Mouse (Mus musculus) midbrain, embryonic 11.5 days (tissue): ENCODE results near the gene Ccdc162. TPM values are rescaled to one million over a fixed set of nuclear protein-coding genes. Genes with fewer than 3 reads are reported as not detected.
A peak's percentile ranks its signal among the peaks of the same experiment; 100 is the strongest.

ENCODE experiments used
- ATAC-seq: fragments of 200-750 bp; cut with Nextera tagmentation; 2 replicates; pipeline ENCODE4 v1.8.0; 2017; ENCODE audit warnings: moderate TSS enrichment, moderate library complexity; ENCODE audit not compliant: low FRiP score
- DNase-seq: peaks from one replicate; pipeline ENCODE4 v3.0.0; 2015; ENCODE audit warnings: low spot score; ENCODE audit errors: missing footprints
- H3K27ac ChIP-seq: fragments of 300-500 bp; sonication (generic); 2 replicates; pipeline ENCODE4 v1.5.1; 2014; ENCODE audit warnings: low read depth, low read length
- H3K27me3 ChIP-seq: fragments of 300-500 bp; sonication (generic); 2 replicates; pipeline ENCODE4 v1.6.1; 2014; ENCODE audit warnings: mild to moderate bottlenecking, low read length, moderate library complexity, mixed read lengths; ENCODE audit not compliant: control insufficient read depth, insufficient read depth
- H3K36me3 ChIP-seq: fragments of 300-500 bp; sonication (generic); 2 replicates; pipeline ENCODE4 v1.6.1; 2014; ENCODE audit warnings: mild to moderate bottlenecking, low read length, moderate library complexity, mixed read lengths; ENCODE audit not compliant: control insufficient read depth, insufficient read depth
- H3K4me1 ChIP-seq: fragments of 300-500 bp; sonication (generic); 2 replicates; pipeline ENCODE4 v1.6.1; 2014; ENCODE audit warnings: low read length; ENCODE audit not compliant: control insufficient read depth, insufficient read depth
- H3K4me2 ChIP-seq: fragments of 300-500 bp; sonication (generic); 2 replicates; pipeline ENCODE4 v1.6.1; 2014; ENCODE audit warnings: mild to moderate bottlenecking, moderate library complexity
- H3K4me3 ChIP-seq: fragments of 300-500 bp; sonication (generic); 2 replicates; pipeline ENCODE4 v1.5.1; 2014; ENCODE audit warnings: low read depth, low read length
- H3K9ac ChIP-seq: fragments of 300-500 bp; sonication (generic); 2 replicates; pipeline ENCODE4 v1.6.1; 2014; ENCODE audit warnings: low read length
- H3K9me3 ChIP-seq: fragments of 300-500 bp; sonication (generic); 2 replicates; pipeline ENCODE4 v1.6.1; 2016; ENCODE audit warnings: low read length; ENCODE audit not compliant: control insufficient read depth
- WGBS: fragments of 180-500 bp; shearing (Covaris S2); extraction: QIAGEN DNeasy Blood & Tissue Kit; methylation state at CpG from one replicate; pipeline ENCODE4 v1.1.7; 2014; 5-methylcytosine and 5-hydroxymethylcytosine counted together
- polyA plus RNA-seq: library from polyadenylated mRNA; unstranded; fragments of >200 nt; fragmentation: Nextera tagmentation; extraction: Ambion mirVana; gene quantifications from 2 replicates; pipeline ENCODE4 v1.2.1, GENCODE M21; 2014

The Ccdc162 gene
- polyA plus RNA-seq, 1 experiment from 2014 or later: 0.33 TPM

GRCm38 (mm10) chr10:41601898-41602545 lies 114.4 kb downstream of the Ccdc162 start:
- H3K27me3 ChIP-seq: no peaks in the 10 kb centered on the region
- no peaks in the 10 kb centered on the region for H3K4me1 ChIP-seq
- H3K4me3 ChIP-seq: no peak overlapping the region
- no peak overlapping the region for H3K27ac ChIP-seq
- ATAC-seq: no peak
- H3K36me3 ChIP-seq: no peaks in the 10 kb centered on the region
- no peaks in the 10 kb centered on the region for H3K9me3 ChIP-seq
- no peak for DNase-seq
- H3K9ac ChIP-seq: no peak overlapping the region
- WGBS: 83% methylated on average over 7 of the region's 7 CpGs
- no peak overlapping the region for H3K4me2 ChIP-seq

DNA sequence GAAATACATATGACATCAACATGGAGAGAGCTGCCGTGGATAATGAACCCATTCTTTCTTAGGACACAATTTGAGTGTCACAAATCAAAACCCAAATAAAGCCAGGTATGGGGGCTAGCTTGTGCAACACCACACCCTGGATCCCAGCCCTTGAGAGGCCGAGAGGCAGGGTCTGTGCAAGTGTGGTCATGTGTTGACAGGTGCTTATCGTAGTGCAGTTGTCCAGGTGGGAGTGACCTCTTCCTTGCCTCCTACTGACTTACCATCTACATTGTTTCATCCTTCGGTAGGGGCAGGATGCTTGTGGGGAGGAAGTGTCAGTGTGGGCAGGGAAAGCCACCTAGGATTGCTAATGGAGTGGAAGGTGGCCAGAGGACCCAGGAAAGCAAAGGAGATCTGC lies 115.1 kb downstream of the Ccdc162 start:
- ATAC-seq: no peak
- Histone ChIP-seq H3K36me3 (no peaks in the 10 kb centered on the region), H3K4me2 (no peak overlapping the region), H3K9ac (no peak overlapping the region), H3K27ac (no peak overlapping the region), H3K9me3 (no peaks in the 10 kb centered on the region), H3K27me3 (no peaks in the 10 kb centered on the region), H3K4me1 (no peaks in the 10 kb centered on the region), H3K4me3 (no peak overlapping the region)
- no peak for DNase-seq
- 91% methylated on average over 4 of the region's 4 CpGs for WGBS

- no peak overlapping the region for H3K27ac ChIP-seq
- H3K9me3 ChIP-seq: no peaks in the 10 kb centered on the region
- no peak overlapping the region for H3K4me2 ChIP-seq
- 84% methylated on average over 9 of the region's 9 CpGs for WGBS
- no peaks in the 10 kb centered on the region for H3K4me1 ChIP-seq
- H3K27me3 ChIP-seq: no peaks in the 10 kb centered on the region
- no peak overlapping the region for H3K9ac ChIP-seq
- no peak overlapping the region for H3K4me3 ChIP-seq
- DNase-seq (no peak), ATAC-seq (no peak)
- no peaks in the 10 kb centered on the region for H3K36me3 ChIP-seq
Measured at GRCm38 (mm10) chr10:41599051-41599450, 117.4 kb downstream of the Ccdc162 start.

GRCm38 (mm10) chr10:41598221-41598620 lies 118.2 kb downstream of the Ccdc162 start:
- no peaks in the 10 kb centered on the region for H3K4me1 ChIP-seq
- whole genome bisulfite sequencing: 65% methylated on average over 9 of the region's 9 CpGs
- H3K4me2 ChIP-seq: no peak overlapping the region
- H3K27ac ChIP-seq: no peak overlapping the region
- no peak for ATAC-seq
- H3K4me3 ChIP-seq: no peak overlapping the region
- H3K9me3 ChIP-seq: no peaks in the 10 kb centered on the region
- H3K36me3 ChIP-seq: no peaks in the 10 kb centered on the region
- H3K27me3 ChIP-seq: no peaks in the 10 kb centered on the region
- H3K9ac ChIP-seq: no peak overlapping the region
- no peak for DNase-seq

DNA sequence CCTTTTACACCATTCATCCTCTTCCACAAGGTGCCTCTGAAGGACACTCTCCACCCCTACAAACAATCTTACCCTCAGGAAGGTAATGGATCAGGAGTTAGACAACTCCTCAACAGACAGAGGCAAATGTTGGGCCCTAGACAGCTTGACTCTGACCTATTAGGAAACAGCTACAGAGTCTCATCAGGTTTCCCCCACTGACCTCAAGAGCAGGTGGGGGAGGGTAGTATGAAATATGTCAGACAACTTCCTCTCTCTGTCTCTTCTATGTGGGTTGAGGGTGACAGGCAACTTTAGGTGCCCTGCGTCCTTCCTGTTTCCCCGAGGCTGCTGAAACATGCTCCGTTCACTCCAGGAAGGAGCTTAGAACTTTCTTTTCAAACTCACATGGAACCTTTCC lies 120.9 kb downstream of the Ccdc162 start:
- H3K4me1 ChIP-seq: no peaks in the 10 kb centered on the region
- H3K36me3 ChIP-seq: no peaks in the 10 kb centered on the region
- 82% methylated on average over 3 of the region's 3 CpGs for WGBS
- no peak overlapping the region for H3K9ac ChIP-seq
- H3K4me3 ChIP-seq: no peak overlapping the region
- H3K4me2 ChIP-seq: no peak overlapping the region
- no peak for ATAC-seq
- no peaks in the 10 kb centered on the region for H3K27me3 ChIP-seq
- DNase-seq: no peak
- no peak overlapping the region for H3K27ac ChIP-seq
- H3K9me3 ChIP-seq: no peaks in the 10 kb centered on the region

DNA sequence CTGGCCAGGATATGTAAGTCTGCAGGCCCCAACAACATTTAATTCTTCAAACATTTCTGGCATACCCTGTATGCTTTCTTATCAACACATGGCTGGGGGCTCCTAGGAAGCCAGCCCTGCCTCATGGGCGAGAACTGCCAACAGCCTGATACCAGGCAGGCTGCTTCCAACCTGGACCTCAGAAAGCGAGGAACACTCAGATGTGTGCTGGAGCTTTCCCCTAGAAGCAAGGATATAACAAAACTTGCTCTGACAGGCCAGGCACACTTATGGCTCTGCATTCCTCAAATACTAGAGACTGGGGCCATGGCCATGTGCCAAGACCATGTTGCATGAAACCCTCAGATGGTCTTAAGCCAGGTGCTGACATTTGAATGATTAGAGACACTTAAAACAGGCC lies 121.5 kb downstream of the Ccdc162 start:
- ATAC-seq: no peak
- WGBS: 90% methylated on average over 2 of the region's 2 CpGs
- DNase-seq: peak; percentile 23

GRCm38 (mm10) chr10:41594433-41594832 lies 122.0 kb downstream of the Ccdc162 start:
- Histone ChIP-seq H3K4me1 (no peaks in the 10 kb centered on the region), H3K9ac (no peak overlapping the region), H3K9me3 (no peaks in the 10 kb centered on the region), H3K27me3 (no peaks in the 10 kb centered on the region), H3K4me2 (no peak overlapping the region), H3K4me3 (no peak overlapping the region), H3K27ac (no peak overlapping the region), H3K36me3 (no peaks in the 10 kb centered on the region)
- DNase-seq (peak; percentile 59), ATAC-seq (no peak)
- WGBS: 91% methylated on average over 8 of the region's 8 CpGs

More for the DNA sequence above, 121.5 kb downstream of the Ccdc162 start:
- no peaks in the 10 kb centered on the region for H3K36me3 ChIP-seq
- H3K27me3 ChIP-seq: no peaks in the 10 kb centered on the region
- H3K9me3 ChIP-seq: no peaks in the 10 kb centered on the region
- no peak overlapping the region for H3K4me2 ChIP-seq
- no peak overlapping the region for H3K9ac ChIP-seq
- no peaks in the 10 kb centered on the region for H3K4me1 ChIP-seq
- no peak overlapping the region for H3K4me3 ChIP-seq
- H3K27ac ChIP-seq: no peak overlapping the region

- Histone ChIP-seq H3K4me3 (no peak overlapping the region), H3K27ac (no peak overlapping the region), H3K9ac (no peak overlapping the region), H3K4me2 (no peak overlapping the region), H3K27me3 (no peaks in the 10 kb centered on the region), H3K9me3 (no peaks in the 10 kb centered on the region), H3K4me1 (no peaks in the 10 kb centered on the region), H3K36me3 (no peaks in the 10 kb centered on the region)
- WGBS: 93% methylated on average over 2 of the region's 2 CpGs
- no peak for ATAC-seq
- no peak for DNase-seq
Measured at GRCm38 (mm10) chr10:41588616-41589015, 127.8 kb downstream of the Ccdc162 start.

DNA sequence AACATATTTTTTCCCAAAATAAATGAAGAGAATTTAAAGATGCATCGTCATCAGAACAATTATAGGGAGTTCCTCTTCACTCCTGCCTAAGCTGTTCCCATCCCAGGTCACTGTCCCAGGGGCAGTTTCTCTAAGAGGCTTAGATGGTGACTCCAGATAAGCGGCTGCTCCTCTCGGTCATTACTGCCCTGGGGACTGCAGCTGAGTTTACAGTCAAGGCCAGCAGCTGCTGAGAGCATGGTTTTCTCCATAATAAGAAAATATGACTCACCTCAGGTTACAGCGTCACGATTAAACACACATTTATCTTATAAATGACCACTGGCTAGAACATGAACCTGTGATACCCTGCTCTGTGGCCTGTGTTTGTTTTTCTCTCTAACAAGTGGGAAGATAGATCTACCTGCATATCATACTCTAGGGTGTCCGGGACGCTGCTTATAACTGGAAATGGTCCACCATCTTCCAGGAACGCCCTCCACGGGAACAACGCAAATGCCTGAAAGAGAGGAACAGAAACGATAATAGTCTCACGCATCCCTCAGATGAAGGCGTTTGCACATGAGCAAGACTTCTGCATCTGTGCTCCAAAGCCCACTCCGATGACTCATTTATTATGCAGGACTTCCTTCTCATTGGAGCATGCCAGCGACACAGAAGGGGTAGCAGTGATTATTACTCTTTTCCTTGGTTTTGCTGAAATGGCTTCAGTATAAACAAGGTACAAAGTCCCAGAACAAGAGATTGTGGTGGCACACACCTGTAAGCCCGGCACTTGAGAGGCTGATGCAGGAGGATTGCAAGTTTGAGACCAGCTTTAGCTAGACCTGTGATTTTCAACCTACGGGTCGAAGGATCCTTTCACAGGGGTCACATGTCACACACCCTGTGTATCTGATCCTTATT lies 129.2 kb downstream of the Ccdc162 start:
- no peak for DNase-seq
- ATAC-seq: no peak
- Histone ChIP-seq H3K27me3 (no peaks in the 10 kb centered on the region), H3K9ac (no peak overlapping the region), H3K9me3 (no peaks in the 10 kb centered on the region), H3K36me3 (no peaks in the 10 kb centered on the region), H3K4me1 (0 out of 2 replicates have a peak, but pooled peaks cover 3% of the 10 kb centered on the region), H3K4me3 (no peak overlapping the region), H3K4me2 (no peak overlapping the region), H3K27ac (no peak overlapping the region)
- WGBS: 89% methylated on average over 18 of the region's 18 CpGs
